Mouse (Mus musculus): Measurements from ENCODE around the gene Usp6nl. TPM values are rescaled to one million over a fixed set of nuclear protein-coding genes. Genes with fewer than 3 reads are reported as not detected.

Gene Usp6nl
- polyA plus RNA-seq, 1 experiment from 2014 or later, result 8.5 TPM

DNA sequence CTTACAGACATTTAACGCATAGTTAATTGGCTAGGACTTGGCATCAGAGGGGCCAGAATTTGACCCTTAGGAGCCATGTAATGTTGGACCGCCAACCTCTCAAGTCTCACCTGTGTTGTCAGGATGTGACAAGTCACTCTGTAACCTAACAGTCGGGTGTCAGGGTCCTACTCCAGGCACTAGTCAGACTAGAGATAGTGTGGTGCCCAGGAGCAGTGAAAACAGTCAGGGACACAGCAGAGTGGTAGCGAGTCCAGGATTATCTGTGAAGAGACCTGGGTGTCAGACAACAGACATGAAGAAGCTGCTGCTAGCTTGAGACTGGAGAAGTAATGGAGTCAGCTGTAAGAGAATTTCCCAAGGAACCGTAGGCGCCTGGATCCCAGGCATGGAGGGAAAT lies 45.0 kb downstream of the Usp6nl start:
- DNase-seq (ENCODE audit: low spot score) (no peak), ATAC-seq (replicated peaks; ENCODE audit: low FRiP score) (no peak)
- no peaks in the 10 kb centered on the region for H3K27me3 ChIP-seq (replicated peaks; ENCODE audit: control insufficient read depth, insufficient read depth, low read length)
- no peak overlapping the region for H3K9ac ChIP-seq (ENCODE audit: low read depth, low read length)
- H3K27ac ChIP-seq (ENCODE audit: low read depth, low read length), result no peak overlapping the region
- no peaks in the 10 kb centered on the region for H3K36me3 ChIP-seq (ENCODE audit: control insufficient read depth, insufficient read depth, low read length)
- no peak overlapping the region for H3K4me2 ChIP-seq
- no peak overlapping the region for H3K4me3 ChIP-seq (ENCODE audit: low read depth, low read length)
- H3K9me3 ChIP-seq (ENCODE audit: control insufficient read depth, low read length), result no peaks in the 10 kb centered on the region
- WGBS, result 78% methylated on average over 6 of the region's 6 CpGs
- peaks cover 35% of the 10 kb centered on the region for H3K4me1 ChIP-seq (replicated peaks; ENCODE audit: control insufficient read depth, insufficient read depth, low read length)

GRCm38 (mm10) chr2:6374216-6374615 lies 51.7 kb downstream of the Usp6nl start:
- Histone ChIP-seq H3K36me3 (ENCODE audit: control insufficient read depth, insufficient read depth, low read length) (no peaks in the 10 kb centered on the region), H3K27ac (ENCODE audit: low read depth, low read length) (no peak overlapping the region), H3K4me3 (ENCODE audit: low read depth, low read length) (no peak overlapping the region), H3K9me3 (ENCODE audit: control insufficient read depth, low read length) (no peaks in the 10 kb centered on the region), H3K4me2 (no peak overlapping the region), H3K9ac (ENCODE audit: low read depth, low read length) (no peak overlapping the region), H3K4me1 (replicated peaks; ENCODE audit: control insufficient read depth, insufficient read depth, low read length) (peaks cover 16% of the 10 kb centered on the region), H3K27me3 (replicated peaks; ENCODE audit: control insufficient read depth, insufficient read depth, low read length) (no peaks in the 10 kb centered on the region)
- 92% methylated on average over 14 of the region's 14 CpGs for WGBS
- no peak for DNase-seq (ENCODE audit: low spot score)
- ATAC-seq (replicated peaks; ENCODE audit: low FRiP score), result no peak

DNA sequence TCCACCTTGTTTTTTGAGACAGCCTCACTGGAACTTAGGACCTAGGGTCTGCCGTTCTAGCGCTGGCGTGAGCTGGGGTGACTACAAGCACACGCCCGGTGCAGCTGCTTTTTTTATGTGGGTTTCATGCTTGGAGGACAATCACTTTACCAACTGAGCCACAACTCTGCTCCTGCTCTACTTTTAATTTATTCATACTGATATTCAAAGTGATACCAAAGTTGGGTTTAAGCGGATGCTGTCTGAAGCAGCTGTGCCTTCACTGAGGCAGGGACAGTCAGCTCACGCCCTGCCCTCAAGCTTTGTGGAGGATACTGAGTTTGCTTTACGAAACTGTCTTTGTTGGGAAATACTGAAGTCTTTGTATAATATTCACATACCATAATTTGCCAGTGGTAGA lies 53.6 kb downstream of the Usp6nl start:
- Histone ChIP-seq H3K4me2 (no peak overlapping the region), H3K4me3 (ENCODE audit: low read depth, low read length) (no peak overlapping the region), H3K4me1 (replicated peaks; ENCODE audit: control insufficient read depth, insufficient read depth, low read length) (peaks cover 17% of the 10 kb centered on the region), H3K36me3 (ENCODE audit: control insufficient read depth, insufficient read depth, low read length) (no peaks in the 10 kb centered on the region), H3K9ac (ENCODE audit: low read depth, low read length) (no peak overlapping the region), H3K27me3 (replicated peaks; ENCODE audit: control insufficient read depth, insufficient read depth, low read length) (no peaks in the 10 kb centered on the region), H3K27ac (ENCODE audit: low read depth, low read length) (no peak overlapping the region), H3K9me3 (ENCODE audit: control insufficient read depth, low read length) (no peaks in the 10 kb centered on the region)
- 88% methylated on average over 8 of the region's 8 CpGs for WGBS
- ATAC-seq (replicated peaks; ENCODE audit: low FRiP score) (no peak), DNase-seq (ENCODE audit: low spot score) (no peak)

DNA sequence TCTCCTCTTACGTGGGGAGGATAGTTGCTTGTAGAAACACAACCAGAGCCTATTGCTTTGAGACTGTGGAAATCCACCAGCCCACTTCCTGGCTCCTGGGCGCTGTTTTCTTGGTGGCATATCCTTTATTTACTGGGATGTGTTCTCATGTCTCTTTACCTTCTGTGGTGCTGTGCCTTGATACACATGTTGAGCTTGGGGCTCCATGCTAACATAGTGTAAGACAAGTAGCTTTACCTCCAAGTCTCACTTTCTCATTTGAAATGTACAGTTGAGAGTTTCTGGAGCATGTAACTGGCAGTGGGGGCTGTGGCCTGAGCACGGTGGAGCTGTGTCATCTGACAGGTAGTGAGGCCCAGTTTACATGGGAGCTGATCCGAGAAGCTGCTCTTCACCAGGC lies 54.5 kb downstream of the Usp6nl start:
- Histone ChIP-seq H3K27me3 (replicated peaks; ENCODE audit: control insufficient read depth, insufficient read depth, low read length) (no peaks in the 10 kb centered on the region), H3K27ac (ENCODE audit: low read depth, low read length) (no peak overlapping the region), H3K4me1 (replicated peaks; ENCODE audit: control insufficient read depth, insufficient read depth, low read length) (peaks cover 17% of the 10 kb centered on the region), H3K4me3 (ENCODE audit: low read depth, low read length) (no peak overlapping the region), H3K9me3 (ENCODE audit: control insufficient read depth, low read length) (no peaks in the 10 kb centered on the region), H3K4me2 (no peak overlapping the region), H3K9ac (ENCODE audit: low read depth, low read length) (no peak overlapping the region), H3K36me3 (ENCODE audit: control insufficient read depth, insufficient read depth, low read length) (no peaks in the 10 kb centered on the region)
- DNase-seq (ENCODE audit: low spot score), result no peak
- 75% methylated on average over 4 of the region's 4 CpGs for WGBS
- ATAC-seq (replicated peaks; ENCODE audit: low FRiP score), result no peak

DNA sequence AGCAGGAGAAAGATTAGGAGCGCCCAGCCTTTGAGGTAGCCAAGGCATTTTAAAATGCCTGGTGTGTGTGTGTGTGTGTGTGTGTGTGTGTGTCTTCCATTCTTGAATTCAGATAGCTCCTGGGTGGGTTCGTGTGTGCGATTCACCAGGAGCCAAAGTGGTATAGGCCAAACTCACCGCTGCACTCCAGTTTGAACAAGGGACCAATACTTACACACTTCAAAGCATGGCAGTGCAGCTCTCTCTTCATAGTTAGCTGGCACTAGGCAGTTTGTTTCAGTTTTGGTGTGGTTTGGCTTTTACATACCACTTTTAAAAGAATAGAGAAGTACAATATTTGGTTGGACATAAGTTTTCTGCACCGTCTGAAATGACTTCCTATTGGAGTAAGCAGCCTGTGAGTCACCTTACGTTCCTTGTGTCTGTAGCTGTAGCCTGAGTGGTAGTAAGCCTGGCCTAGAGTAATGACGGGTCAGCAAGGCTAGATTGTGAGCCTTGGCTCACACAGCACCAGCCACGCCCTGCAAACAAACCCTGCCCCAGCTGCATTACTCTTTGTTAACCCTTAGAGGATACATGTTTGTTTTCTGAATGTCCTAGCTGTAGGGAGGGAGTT lies 56.2 kb downstream of the Usp6nl start:
- DNase-seq (ENCODE audit: low spot score), result no peak
- Histone ChIP-seq H3K4me3 (ENCODE audit: low read depth, low read length) (no peak overlapping the region), H3K36me3 (ENCODE audit: control insufficient read depth, insufficient read depth, low read length) (no peaks in the 10 kb centered on the region), H3K9me3 (ENCODE audit: control insufficient read depth, low read length) (no peaks in the 10 kb centered on the region), H3K27me3 (replicated peaks; ENCODE audit: control insufficient read depth, insufficient read depth, low read length) (no peaks in the 10 kb centered on the region), H3K27ac (ENCODE audit: low read depth, low read length) (no peak overlapping the region), H3K4me2 (peak overlapping the region; percentile 27; the same call in 1 of the 2 replicates), H3K4me1 (replicated peaks; ENCODE audit: control insufficient read depth, insufficient read depth, low read length) (peaks cover 17% of the 10 kb centered on the region), H3K9ac (ENCODE audit: low read depth, low read length) (no peak overlapping the region)
- WGBS, result 52% methylated on average over 8 of the region's 8 CpGs
- ATAC-seq (replicated peaks; ENCODE audit: low FRiP score), result peak; percentile 87

DNA sequence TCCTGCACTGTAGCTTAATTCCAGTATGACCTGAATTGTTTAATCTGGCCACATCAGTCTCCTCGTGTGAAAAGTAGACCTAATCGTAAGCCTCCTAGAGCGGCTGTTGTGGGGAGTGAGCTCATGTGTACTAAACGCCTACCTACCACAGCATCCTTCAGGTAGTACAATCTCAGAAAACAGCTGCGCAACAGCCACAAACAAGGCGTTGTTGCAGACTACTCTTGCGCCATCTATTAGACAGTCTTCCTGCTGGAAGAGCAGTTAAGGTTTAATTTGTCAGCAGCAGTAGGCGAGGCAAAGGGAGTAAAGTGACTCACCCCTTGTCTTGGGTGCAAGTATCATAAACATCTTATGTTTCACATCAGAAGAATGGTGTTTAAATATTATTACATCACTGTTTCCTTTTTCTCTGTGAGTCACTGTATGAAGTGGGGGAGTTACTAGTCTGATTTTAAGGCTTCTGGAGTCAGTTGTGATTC lies 57.3 kb downstream of the Usp6nl start:
- H3K4me1 ChIP-seq (replicated peaks; ENCODE audit: control insufficient read depth, insufficient read depth, low read length), result peaks cover 17% of the 10 kb centered on the region
- 79% methylated on average over 8 of the region's 8 CpGs for WGBS
- no peak overlapping the region for H3K27ac ChIP-seq (ENCODE audit: low read depth, low read length)
- no peaks in the 10 kb centered on the region for H3K27me3 ChIP-seq (replicated peaks; ENCODE audit: control insufficient read depth, insufficient read depth, low read length)
- no peaks in the 10 kb centered on the region for H3K9me3 ChIP-seq (ENCODE audit: control insufficient read depth, low read length)
- H3K4me3 ChIP-seq (ENCODE audit: low read depth, low read length), result no peak overlapping the region
- no peaks in the 10 kb centered on the region for H3K36me3 ChIP-seq (ENCODE audit: control insufficient read depth, insufficient read depth, low read length)
- DNase-seq (ENCODE audit: low spot score), result no peak
- no peak for ATAC-seq (replicated peaks; ENCODE audit: low FRiP score)
- H3K4me2 ChIP-seq, result no peak overlapping the region
- H3K9ac ChIP-seq (ENCODE audit: low read depth, low read length), result no peak overlapping the region

- Histone ChIP-seq H3K36me3 (ENCODE audit: control insufficient read depth, insufficient read depth, low read length) (no peaks in the 10 kb centered on the region), H3K4me1 (replicated peaks; ENCODE audit: control insufficient read depth, insufficient read depth, low read length) (peaks cover 17% of the 10 kb centered on the region), H3K9me3 (ENCODE audit: control insufficient read depth, low read length) (no peaks in the 10 kb centered on the region), H3K27me3 (replicated peaks; ENCODE audit: control insufficient read depth, insufficient read depth, low read length) (no peaks in the 10 kb centered on the region), H3K4me2 (no peak overlapping the region), H3K9ac (ENCODE audit: low read depth, low read length) (no peak overlapping the region), H3K27ac (ENCODE audit: low read depth, low read length) (no peak overlapping the region), H3K4me3 (ENCODE audit: low read depth, low read length) (no peak overlapping the region)
- DNase-seq (ENCODE audit: low spot score), result no peak
- no peak for ATAC-seq (replicated peaks; ENCODE audit: low FRiP score)
- WGBS, result 78% methylated on average over 9 of the region's 9 CpGs
Observed at GRCm38 (mm10) chr2:6380401-6380800, 57.9 kb downstream of the Usp6nl start.

- Histone ChIP-seq H3K36me3 (ENCODE audit: control insufficient read depth, insufficient read depth, low read length) (no peaks in the 10 kb centered on the region), H3K4me3 (ENCODE audit: low read depth, low read length) (no peak overlapping the region), H3K27me3 (replicated peaks; ENCODE audit: control insufficient read depth, insufficient read depth, low read length) (no peaks in the 10 kb centered on the region), H3K27ac (ENCODE audit: low read depth, low read length) (no peak overlapping the region), H3K9me3 (ENCODE audit: control insufficient read depth, low read length) (no peaks in the 10 kb centered on the region), H3K9ac (ENCODE audit: low read depth, low read length) (no peak overlapping the region), H3K4me1 (replicated peaks; ENCODE audit: control insufficient read depth, insufficient read depth, low read length) (peaks cover 15% of the 10 kb centered on the region; the same call in 1 of the 2 replicates), H3K4me2 (no peak overlapping the region)
- no peak for DNase-seq (ENCODE audit: low spot score)
- ATAC-seq (replicated peaks; ENCODE audit: low FRiP score), result no peak
- WGBS, result 74% methylated on average over 14 of the region's 14 CpGs
Observed at GRCm38 (mm10) chr2:6384407-6385146, 62.1 kb downstream of the Usp6nl start.

DNA sequence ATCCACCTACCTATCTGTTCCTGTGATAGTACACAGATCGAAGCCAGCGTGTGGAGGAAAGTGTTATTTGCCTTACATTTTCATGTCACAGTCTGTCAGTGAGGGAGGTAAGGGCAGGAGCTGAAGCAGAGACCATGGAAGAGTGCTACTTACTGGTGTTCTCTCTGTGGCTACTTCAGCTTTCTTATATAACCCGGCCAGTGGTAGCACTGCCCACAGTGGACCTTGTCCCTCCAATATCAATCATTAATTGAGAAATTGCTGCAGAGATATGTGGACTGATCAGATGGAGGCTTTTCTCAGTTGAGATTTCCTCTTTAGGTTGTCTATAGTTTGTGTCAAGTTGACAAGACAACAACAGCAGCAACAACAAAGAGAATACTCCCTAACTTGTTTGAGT lies 66.7 kb downstream of the Usp6nl start:
- ATAC-seq (replicated peaks; ENCODE audit: low FRiP score) (no peak; the same call in 1 of the 2 replicates), DNase-seq (ENCODE audit: low spot score) (no peak)
- no peak overlapping the region for H3K9ac ChIP-seq (ENCODE audit: low read depth, low read length)
- H3K27me3 ChIP-seq (replicated peaks; ENCODE audit: control insufficient read depth, insufficient read depth, low read length), result no peaks in the 10 kb centered on the region
- H3K36me3 ChIP-seq (ENCODE audit: control insufficient read depth, insufficient read depth, low read length), result no peaks in the 10 kb centered on the region
- H3K4me1 ChIP-seq (replicated peaks; ENCODE audit: control insufficient read depth, insufficient read depth, low read length), result peaks cover 22% of the 10 kb centered on the region
- no peak overlapping the region for H3K27ac ChIP-seq (ENCODE audit: low read depth, low read length)
- no peak overlapping the region for H3K4me2 ChIP-seq
- H3K9me3 ChIP-seq (ENCODE audit: control insufficient read depth, low read length), result no peaks in the 10 kb centered on the region
- WGBS, result 71% methylated on average over 3 of the region's 3 CpGs
- H3K4me3 ChIP-seq (ENCODE audit: low read depth, low read length), result no peak overlapping the region
